Mouse (Mus musculus) megakaryocyte, adult 5-6 weeks (primary cell): ENCODE data around the gene Cited4. TPM values are rescaled to one million over a fixed set of nuclear protein-coding genes. Genes with fewer than 3 reads are reported as not detected.
A peak's percentile ranks its signal among the peaks of the same experiment; 100 is the strongest.

Source experiments
- ATAC-seq: 2 replicates; pipeline ENCODE4 v1.8.0; 2016; ENCODE audit warnings: mild to moderate bottlenecking, inconsistent platforms; ENCODE audit not compliant: poor library complexity, severe bottlenecking
- total RNA-seq, 2 experiments: library from RNA; stranded (forward) in 1 of 2; stranded (reverse) in 1 of 2; fragments of 153-499, 151-499 nt in 1 of 2; fragments of 221-1000, 200-1000 nt in 1 of 2; gene quantifications; 2 replicates each; pipeline versions ENCODE4 v1.2.3 to v1.2.4; 2015 to 2017

Gene Cited4
- total RNA-seq (2015) (0.65 and 1.1 TPM in 2 replicates), total RNA-seq (2017) (0.33 and 1.6 TPM in 2 replicates)

GRCm38 (mm10) chr4:120666358-120667024 lies at the start of gene Cited4:
Cited4 (plus strand) TSS chr4:120666572.
- ATAC-seq = peak; percentile 81

- no peak for ATAC-seq
Measured at GRCm38 (mm10) chr4:120627728-120628127, 38.6 kb upstream of the Cited4 start.

- ATAC-seq = 0 out of 2 replicates have a peak, but pooled peaks have one; percentile 27
Measured at GRCm38 (mm10) chr4:120630218-120630931, 36.0 kb upstream of the Cited4 start.

- ATAC-seq = peak; percentile 40; the same call in 1 of the 2 replicates
Measured at GRCm38 (mm10) chr4:120631828-120632227, 34.5 kb upstream of the Cited4 start.

- no peak for ATAC-seq
Measured at GRCm38 (mm10) chr4:120635351-120635750, 31.0 kb upstream of the Cited4 start.

GRCm38 (mm10) chr4:120641946-120642345 lies 24.4 kb upstream of the Cited4 start:
- no peak for ATAC-seq

GRCm38 (mm10) chr4:120643899-120644298 lies 22.5 kb upstream of the Cited4 start:
- ATAC-seq = peak; percentile 69

- ATAC-seq = no peak
Measured at GRCm38 (mm10) chr4:120649369-120650207, 16.8 kb upstream of the Cited4 start.

- no peak for ATAC-seq
Measured at GRCm38 (mm10) chr4:120650208-120650592, 16.2 kb upstream of the Cited4 start.

- no peak for ATAC-seq
Measured at GRCm38 (mm10) chr4:120655898-120656297, 10.5 kb upstream of the Cited4 start.

- ATAC-seq = peak; percentile 68
Measured at GRCm38 (mm10) chr4:120660485-120660884, 5.9 kb upstream of the Cited4 start.

GRCm38 (mm10) chr4:120664601-120665000 lies 1.8 kb upstream of the Cited4 start:
- no peak for ATAC-seq

- no peak for ATAC-seq
Measured at GRCm38 (mm10) chr4:120665144-120665700, 1.1 kb upstream of the Cited4 start.

GRCm38 (mm10) chr4:120665782-120666181 lies 590 bp upstream of the Cited4 start:
- no peak for ATAC-seq

- ATAC-seq = peak; percentile 39
Measured at GRCm38 (mm10) chr4:120667045-120667501, 701 bp downstream of the Cited4 start.

GRCm38 (mm10) chr4:120667555-120667954 lies 1.2 kb downstream of the Cited4 start:
- ATAC-seq = 0 out of 2 replicates have a peak, but pooled peaks have one; percentile 0

- ATAC-seq = no peak
Measured at GRCm38 (mm10) chr4:120668551-120668950, 2.2 kb downstream of the Cited4 start.

- no peak for ATAC-seq
Measured at GRCm38 (mm10) chr4:120669585-120669984, 3.2 kb downstream of the Cited4 start.

GRCm38 (mm10) chr4:120671046-120671445 lies 4.7 kb downstream of the Cited4 start:
- no peak for ATAC-seq

GRCm38 (mm10) chr4:120673606-120674005 lies 7.2 kb downstream of the Cited4 start:
- ATAC-seq = no peak
